Mouse (Mus musculus) c-Kit-positive CD71-negative TER-119-negative erythroid progenitor cells, embryonic 14.5 days (primary cell): ENCODE measurements around the gene Gm45785.
"Not testable (repeated sequence)": the region's sequence is repeated elsewhere in the genome, so short reads cannot be mapped to it uniquely, and the experiment has no call there.

Experiments
- DNase-seq: peaks from one replicate; pipeline ENCODE4 v3.0.0-alpha.2; 2013; ENCODE audit warnings: low read depth

Gm45785 gene

GRCm38 (mm10) chr7:140855860-140856784 is at the start of gene Gm45785:
Gene Gm45785 (minus strand): TSS chr7:140856331.
- DNase-seq: peak; percentile 82

- no peak for DNase-seq
These were observed 49.5 kb upstream of the Gm45785 start for GRCm38 (mm10) chr7:140905642-140906081.

- DNase-seq: peak; percentile 68
These were observed 47.1 kb upstream of the Gm45785 start for GRCm38 (mm10) chr7:140903212-140903611.

GRCm38 (mm10) chr7:140902036-140902875 is 46.1 kb upstream of the Gm45785 start:
- no peak for DNase-seq

GRCm38 (mm10) chr7:140900220-140900619 is 44.1 kb upstream of the Gm45785 start, which contains the start of gene Cox8b:
Gene Cox8b (minus strand): TSS chr7:140900446.
- no peak for DNase-seq

GRCm38 (mm10) chr7:140899121-140899520 is 43.0 kb upstream of the Gm45785 start:
- no peak for DNase-seq

- no peak for DNase-seq
These were observed 41.7 kb upstream of the Gm45785 start for GRCm38 (mm10) chr7:140897863-140898262.

GRCm38 (mm10) chr7:140894611-140895010 is 38.5 kb upstream of the Gm45785 start:
- no peak for DNase-seq

- DNase-seq: no peak
These were observed 37.9 kb upstream of the Gm45785 start for GRCm38 (mm10) chr7:140894031-140894430.

- DNase-seq: not testable (repeated sequence)
These were observed 34.5 kb upstream of the Gm45785 start for GRCm38 (mm10) chr7:140890636-140891035.

- DNase-seq: no peak
These were observed 26.3 kb upstream of the Gm45785 start for GRCm38 (mm10) chr7:140882469-140882803.

GRCm38 (mm10) chr7:140881696-140882468 is 25.8 kb upstream of the Gm45785 start, which contains the start of the genes Psmd13 and Sirt3:
Gene Psmd13 (plus strand): TSS chr7:140881968.
Gene Sirt3 (minus strand): TSS chr7:140882309.
- DNase-seq: peak; percentile 92

- no peak for DNase-seq
These were observed 24.9 kb upstream of the Gm45785 start for GRCm38 (mm10) chr7:140880865-140881515.

GRCm38 (mm10) chr7:140880419-140880818 is 24.3 kb upstream of the Gm45785 start:
- no peak for DNase-seq

GRCm38 (mm10) chr7:140879355-140879754 is 23.2 kb upstream of the Gm45785 start:
- no peak for DNase-seq

- peak; percentile 41 for DNase-seq
These were observed 21.2 kb upstream of the Gm45785 start for GRCm38 (mm10) chr7:140877364-140877763.

GRCm38 (mm10) chr7:140874224-140874623 is 18.1 kb upstream of the Gm45785 start:
- peak; percentile 54 for DNase-seq

GRCm38 (mm10) chr7:140864761-140865160 is 8.6 kb upstream of the Gm45785 start:
- DNase-seq: no peak

- DNase-seq: no peak
These were observed 4.6 kb upstream of the Gm45785 start for GRCm38 (mm10) chr7:140860728-140861127.

- DNase-seq: no peak
These were observed 3.9 kb upstream of the Gm45785 start for GRCm38 (mm10) chr7:140859997-140860396.

- DNase-seq: no peak
These were observed 2.6 kb upstream of the Gm45785 start for GRCm38 (mm10) chr7:140858746-140859145.
